Mouse (Mus musculus) erythroid progenitor cell, adult 5-6 weeks (primary cell): ENCODE measurements around the gene Rnaseh2b. TPM values are rescaled to one million over a fixed set of nuclear protein-coding genes. Genes with fewer than 3 reads are reported as not detected.

Experiments
- ATAC-seq: replicated peaks from 2 replicates; pipeline ENCODE4 v1.8.0; 2016; ENCODE audit warnings: moderate number of reproducible peaks, mild to moderate bottlenecking, moderate TSS enrichment, inconsistent platforms; ENCODE audit not compliant: poor library complexity, low FRiP score, severe bottlenecking
- total RNA-seq, 2 experiments: library from RNA; stranded (forward) in 1 of 2; stranded (reverse) in 1 of 2; fragments of 150-400 nt in 1 of 2; fragments of 186-747, 209-891 nt in 1 of 2; gene quantifications; 2 replicates each; pipeline versions ENCODE4 v1.2.3 to v1.2.4; 2015 to 2017; ENCODE audit warnings: low replicate concordance in 2 of 2

The Rnaseh2b gene
- total RNA-seq (2015; ENCODE audit: low replicate concordance) (72.9 and 80.7 TPM in 2 replicates), total RNA-seq (2017; ENCODE audit: low replicate concordance) (56.4 and 59.7 TPM in 2 replicates)

- no peak for ATAC-seq
These were observed at the start of gene Rnaseh2b, which contains the start of gene Dleu7 for GRCm38 (mm10) chr14:62292488-62293339. Gene Rnaseh2b, plus strand, starts transcription at chr14:62292589. Gene Dleu7, minus strand, starts transcription at chr14:62293047.

- no peak for ATAC-seq
These were observed 48.9 kb upstream of the Rnaseh2b start for GRCm38 (mm10) chr14:62243530-62243929.

GRCm38 (mm10) chr14:62245557-62245956 lies 46.8 kb upstream of the Rnaseh2b start:
- ATAC-seq = no peak

GRCm38 (mm10) chr14:62248345-62248744 lies 44.0 kb upstream of the Rnaseh2b start:
- ATAC-seq = no peak

GRCm38 (mm10) chr14:62248796-62249195 lies 43.6 kb upstream of the Rnaseh2b start:
- ATAC-seq = no peak

- ATAC-seq = no peak
These were observed 43.1 kb upstream of the Rnaseh2b start for GRCm38 (mm10) chr14:62249251-62249650.

- no peak for ATAC-seq
These were observed 42.3 kb upstream of the Rnaseh2b start for GRCm38 (mm10) chr14:62250046-62250445.

- ATAC-seq = no peak
These were observed 40.4 kb upstream of the Rnaseh2b start for GRCm38 (mm10) chr14:62251999-62252398.

GRCm38 (mm10) chr14:62254371-62254770 lies 38.0 kb upstream of the Rnaseh2b start:
- no peak for ATAC-seq

- no peak for ATAC-seq
These were observed 36.3 kb upstream of the Rnaseh2b start for GRCm38 (mm10) chr14:62256066-62256465.

GRCm38 (mm10) chr14:62258125-62258524 lies 34.3 kb upstream of the Rnaseh2b start:
- ATAC-seq = no peak

GRCm38 (mm10) chr14:62258978-62259536 lies 33.3 kb upstream of the Rnaseh2b start:
- no peak for ATAC-seq

- no peak for ATAC-seq
These were observed 21.5 kb upstream of the Rnaseh2b start for GRCm38 (mm10) chr14:62270698-62271396.

- no peak for ATAC-seq
These were observed 18.8 kb upstream of the Rnaseh2b start for GRCm38 (mm10) chr14:62273604-62274003.

- no peak for ATAC-seq
These were observed 9.4 kb upstream of the Rnaseh2b start for GRCm38 (mm10) chr14:62282974-62283373.

GRCm38 (mm10) chr14:62288731-62289130 lies 3.7 kb upstream of the Rnaseh2b start:
- no peak for ATAC-seq

- no peak for ATAC-seq
These were observed 892 bp upstream of the Rnaseh2b start for GRCm38 (mm10) chr14:62291406-62291987.

GRCm38 (mm10) chr14:62292166-62292487 lies 262 bp upstream of the Rnaseh2b start:
- ATAC-seq = no peak

GRCm38 (mm10) chr14:62298808-62299207 lies 6.4 kb downstream of the Rnaseh2b start:
- ATAC-seq = no peak

GRCm38 (mm10) chr14:62300031-62300430 lies 7.6 kb downstream of the Rnaseh2b start:
- ATAC-seq = no peak
